23 mouse cellular contexts compared by ENCODE assay signal in genomic region chr3:84450651-84451050, GRCm38 (mm10). TPM values are rescaled to one million over a fixed set of nuclear protein-coding genes. Genes with fewer than 3 reads are reported as not detected.
DNase-seq lines count a peak whose midpoint lies in the region; ATAC-seq lines count a peak whose summit lies in the region.
"Had no signal": no experiment of that assay in that cellular context is flagged by ENCODE, and none has a peak within 500 bp of the region (broad histone marks: within the 10 kb centered on the region; RNA-seq: fewer than 3 reads in every experiment).

No protein-coding gene starts in this region.

- no peak overlapping the region for H3K4me3 ChIP-seq in liver, embryonic 12.5 days
- no peak overlapping the region for H3K4me3 ChIP-seq in liver, embryonic 11.5 days (ENCODE audit: low read depth, low read length)
- no peak overlapping the region for H3K4me3 ChIP-seq in liver, embryonic 16.5 days (ENCODE audit: low read depth, low read length)
- H3K4me3 ChIP-seq: heart, embryonic 10.5 days; limb, embryonic 12.5 days; liver, embryonic 15.5 days; megakaryocyte, embryonic 14.5 days; neural tube, embryonic 12.5 days had no signal

- WGBS in liver, embryonic 12.5 days (ENCODE audit: insufficient replicate concordance), result 80% methylated on average over 2 of the region's 3 CpGs
- WGBS in liver, embryonic 11.5 days, result 79% methylated on average over 3 of the region's 3 CpGs
- 62% methylated on average over 3 of the region's 3 CpGs for WGBS in liver, embryonic 16.5 days (ENCODE audit: insufficient replicate concordance)

- no peaks in the 10 kb centered on the region for H3K9me3 ChIP-seq in liver, embryonic 12.5 days (replicated peaks)
- H3K9me3 ChIP-seq in liver, embryonic 11.5 days (ENCODE audit: control insufficient read depth, low read length), result no peaks in the 10 kb centered on the region
- H3K9me3 ChIP-seq in liver, embryonic 16.5 days (replicated peaks; ENCODE audit: control insufficient read depth, low read length), result no peaks in the 10 kb centered on the region
- H3K9me3 ChIP-seq: heart, embryonic 10.5 days; limb, embryonic 12.5 days; liver, embryonic 15.5 days; megakaryocyte, embryonic 14.5 days; neural tube, embryonic 12.5 days had no signal

- H3K36me3 ChIP-seq in liver, embryonic 12.5 days, result peaks cover 94% of the 10 kb centered on the region
- H3K36me3 ChIP-seq in liver, embryonic 11.5 days (ENCODE audit: control insufficient read depth, insufficient read depth, low read length), result no peaks in the 10 kb centered on the region
- peaks cover 87% of the 10 kb centered on the region for H3K36me3 ChIP-seq in liver, embryonic 16.5 days (ENCODE audit: control insufficient read depth, insufficient read depth)
- H3K36me3 ChIP-seq: heart, embryonic 10.5 days; limb, embryonic 12.5 days; neural tube, embryonic 12.5 days had no signal

- ATAC-seq in liver, embryonic 12.5 days, result no peak
- ATAC-seq in liver, embryonic 11.5 days (replicated peaks; ENCODE audit: low FRiP score), result no peak
- ATAC-seq in liver, embryonic 16.5 days (ENCODE audit: low read depth), result peak; percentile 42; the same call in 1 of the 2 replicates
- no peak for ATAC-seq in granulocyte monocyte progenitor cell, adult 5-6 weeks (replicated peaks; ENCODE audit: poor library complexity, severe bottlenecking)
- no peak for ATAC-seq in inflammation-experienced regulatory T-cells, adult 6 months
- ATAC-seq: forebrain, postnatal 0 days; intestine, embryonic 16.5 days had no signal

- H3K4me2 ChIP-seq in liver, embryonic 12.5 days, result no peak overlapping the region
- no peak overlapping the region for H3K4me2 ChIP-seq in liver, embryonic 11.5 days
- H3K4me2 ChIP-seq in liver, embryonic 16.5 days (ENCODE audit: low read depth, low read length), result no peak overlapping the region
- H3K4me2 ChIP-seq: hindbrain, embryonic 14.5 days; limb, embryonic 12.5 days; liver, embryonic 15.5 days; neural tube, embryonic 12.5 days had no signal

- peaks cover 31% of the 10 kb centered on the region for H3K27me3 ChIP-seq in liver, embryonic 12.5 days (replicated peaks)
- H3K27me3 ChIP-seq in liver, embryonic 11.5 days (replicated peaks; ENCODE audit: control insufficient read depth, insufficient read depth, low read length), result peaks cover 2% of the 10 kb centered on the region
- H3K27me3 ChIP-seq in liver, embryonic 16.5 days (ENCODE audit: control insufficient read depth, insufficient read depth, low read depth, low read length), result no peaks in the 10 kb centered on the region
- H3K27me3 ChIP-seq: limb, embryonic 12.5 days; neural tube, embryonic 12.5 days had no signal

- peak overlapping the region; percentile 53; the same call in 1 of the 2 replicates for H3K27ac ChIP-seq in liver, embryonic 12.5 days
- H3K27ac ChIP-seq in liver, embryonic 11.5 days (ENCODE audit: low read depth, low read length), result no peak overlapping the region
- 0 out of 2 replicates have a peak overlapping the region, but pooled peaks have one; percentile 14 for H3K27ac ChIP-seq in liver, embryonic 16.5 days (ENCODE audit: low read length)
- H3K27ac ChIP-seq: heart, embryonic 10.5 days; hindbrain, embryonic 14.5 days; limb, embryonic 12.5 days; liver, embryonic 15.5 days; neural tube, embryonic 12.5 days had no signal

- no peak overlapping the region for H3K9ac ChIP-seq in liver, embryonic 12.5 days
- no peak overlapping the region for H3K9ac ChIP-seq in liver, embryonic 11.5 days (ENCODE audit: low read depth, low read length)
- H3K9ac ChIP-seq in liver, embryonic 16.5 days (ENCODE audit: low read depth, low read length), result no peak overlapping the region
- H3K9ac ChIP-seq: forebrain, postnatal 0 days; hindbrain, embryonic 14.5 days; limb, embryonic 12.5 days; liver, embryonic 15.5 days; neural tube, embryonic 12.5 days had no signal

- no peak for DNase-seq in liver, embryonic 11.5 days (ENCODE audit: low spot score)
- DNase-seq in 3134 (ENCODE audit: extremely low read depth, insufficient read length, low spot score) (peak; percentile 49), MN1 (ENCODE audit: low spot score) (peak; percentile 35)
- DNase-seq: cerebellum, adult 11 months; forebrain, postnatal 0 days; heart, postnatal 4 days; kidney, adult 9 months; kidney, postnatal 25 days; layer of hippocampus, postnatal 36 days; midbrain, embryonic 14.5 days; right cerebral cortex, postnatal 14 days; thymus, postnatal 25 days had no signal

- H3K4me1 ChIP-seq in liver, embryonic 12.5 days, result peaks cover 35% of the 10 kb centered on the region
- peaks cover 21% of the 10 kb centered on the region for H3K4me1 ChIP-seq in liver, embryonic 11.5 days (replicated peaks; ENCODE audit: control insufficient read depth, insufficient read depth, low read length)
- H3K4me1 ChIP-seq in liver, embryonic 16.5 days (ENCODE audit: control insufficient read depth, low read depth, low read length), result peaks cover 16% of the 10 kb centered on the region
- H3K4me1 ChIP-seq: neural tube, embryonic 12.5 days had no signal

RNA-seq across cellular contexts. Expression of gene Fhdc1, which starts 29.6 kb away (rescaled TPM):
- 26.5 and 31.5 TPM in 2 replicates for polyA plus RNA-seq in liver, embryonic 12.5 days (2016; fragmentation: Nextera tagmentation; extraction: Ambion mirVana)
- polyA plus RNA-seq in liver, embryonic 11.5 days (2014; fragmentation: Nextera tagmentation; extraction: Ambion mirVana), result 7.6 and 11.6 TPM in 2 replicates
- polyA plus RNA-seq in liver, embryonic 16.5 days (2015; fragmentation: Nextera tagmentation; extraction: Ambion mirVana), result 50.0 and 59.2 TPM in 2 replicates
- not detected in 2 replicates for total RNA-seq in granulocyte monocyte progenitor cell, adult 5-6 weeks (2014; fragmentation: Nextera tagmentation)
- total RNA-seq in granulocyte monocyte progenitor cell, adult 5-6 weeks (2017), result 0.30 TPM in 1 of 2 replicates, not detected in the other
- polyA plus RNA-seq in inflammation-experienced regulatory T-cells, adult 6 months (2017; shearing (Covaris generic)), result 1 to 10 TPM in 2 of 3 experiments, under 1 TPM in 1; 0.52 to 1.6 (median 1.3) TPM
